Mouse (Mus musculus) lung, postnatal 0 days (tissue): ENCODE measurements around the gene Plekhm2.

ENCODE experiments used
- CTCF ChIP-seq: IDR thresholded peaks from 2 replicates; pipeline ENCODE4 v1.5.1; 2016; ENCODE audit warnings: antibody characterized with exemption, mild to moderate bottlenecking
- EP300 ChIP-seq: IDR thresholded peaks from 2 replicates; pipeline ENCODE4 v1.6.1; 2016; ENCODE audit warnings: antibody characterized with exemption, mild to moderate bottlenecking, control low read depth

DNA sequence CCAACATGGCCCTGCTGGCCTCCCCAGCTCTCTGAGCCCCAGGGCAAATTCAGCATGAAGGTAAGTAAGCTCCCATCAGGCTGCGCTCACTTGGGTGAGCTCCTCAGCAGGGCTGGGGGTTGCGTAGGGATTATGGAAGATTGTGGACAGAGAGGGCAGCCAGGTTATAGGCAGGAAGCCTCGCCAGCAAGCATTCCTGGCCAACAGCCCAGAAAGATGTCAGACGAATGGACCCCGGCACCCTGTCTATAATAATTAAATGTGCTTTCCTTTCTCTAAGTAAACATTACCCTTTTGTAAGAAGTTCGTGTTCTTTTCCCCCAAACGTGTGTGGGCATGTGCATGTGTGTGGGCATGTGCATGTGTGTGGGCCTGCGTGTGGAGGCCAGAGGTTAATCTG lies 60.2 kb downstream of the Plekhm2 start:
- no peak for TF ChIP-seq CTCF
- TF ChIP-seq EP300 = no peak
